Mouse (Mus musculus) cerebellum, adult 2 months (tissue): ENCODE results near the gene Map2k5. TPM values are rescaled to one million over a fixed set of nuclear protein-coding genes. Genes with fewer than 3 reads are reported as not detected.

Experiments used
- DNase-seq, 2 experiments: peaks; one replicate each; pipeline ENCODE4 v3.0.0; 2021
- H3K27ac ChIP-seq: fragments of 200-500 bp; 2 replicates; pipeline ENCODE4 v1.5.1; 2012; ENCODE audit warnings: low read length, control low read depth, inconsistent platforms; ENCODE audit not compliant: insufficient read depth
- H3K27me3 ChIP-seq: fragments of 200-500 bp; 2 replicates; pipeline ENCODE4 v1.6.1; 2012; ENCODE audit warnings: inconsistent platforms, mild to moderate bottlenecking, low read length, moderate library complexity; ENCODE audit not compliant: control insufficient read depth, insufficient read depth
- H3K4me1 ChIP-seq: fragments of 200-500 bp; 2 replicates; pipeline ENCODE4 v1.6.1; 2011; ENCODE audit warnings: low read length; ENCODE audit not compliant: control insufficient read depth, insufficient read depth
- H3K4me3 ChIP-seq: fragments of 200-500 bp; replicated peaks from 2 replicates; pipeline ENCODE3; 2011; ENCODE audit warnings: mild to moderate bottlenecking, low read depth, low read length, control low read depth; ENCODE audit not compliant: insufficient read depth
- CTCF ChIP-seq: fragments of 200-500 bp; IDR thresholded peaks from 2 replicates; pipeline ENCODE4 v1.5.1; 2011; ENCODE audit warnings: low read depth, mild to moderate bottlenecking, control low read depth, low read length, moderate library complexity, borderline replicate concordance; ENCODE audit not compliant: insufficient read depth
- POLR2A ChIP-seq: fragments of 200-500 bp; IDR thresholded peaks from 2 replicates; pipeline ENCODE4 v1.6.1; 2011; ENCODE audit warnings: low read length, control low read depth, borderline replicate concordance; ENCODE audit not compliant: insufficient read depth
- WGBS: fragments of 180-500 bp; shearing (Covaris S2); methylation state at CpG from one replicate; pipeline ENCODE4 v1.1.7; 2018; 5-methylcytosine and 5-hydroxymethylcytosine counted together
- polyA plus RNA-seq: library from polyadenylated mRNA; depleted of rRNA; stranded (reverse); fragments of >200 nt; gene quantifications from 2 replicates; pipeline ENCODE4 v1.2.3, GENCODE M21; 2012

Map2k5 gene
- polyA plus RNA-seq, 1 experiment: 36.2 TPM

- no peak for TF ChIP-seq POLR2A
- no peak for TF ChIP-seq CTCF
- WGBS: 56% methylated on average over 5 of the region's 5 CpGs
- DNase-seq: peak in 1 of 2 experiments; percentile 2
These were observed 68.7 kb downstream of the Map2k5 start for GRCm38 (mm10) chr9:63309008-63309407.

GRCm38 (mm10) chr9:63308441-63308840 is 69.3 kb downstream of the Map2k5 start:
- peak; percentile 14 to 32 for DNase-seq
- H3K4me1 ChIP-seq: no peaks in the 10 kb centered on the region
- no peaks in the 10 kb centered on the region for H3K27me3 ChIP-seq
- no peak overlapping the region for H3K4me3 ChIP-seq
- TF ChIP-seq POLR2A (no peak), CTCF (no peak)
- H3K27ac ChIP-seq: no peak overlapping the region
- 21% methylated on average over 4 of the region's 4 CpGs for WGBS

More at GRCm38 (mm10) chr9:63309008-63309407, 68.7 kb downstream of the Map2k5 start:
- Histone ChIP-seq H3K27me3 (no peaks in the 10 kb centered on the region), H3K27ac (no peak overlapping the region), H3K4me3 (no peak overlapping the region), H3K4me1 (peaks cover under 1% of the 10 kb centered on the region; the same call in 1 of the 2 replicates)

- DNase-seq: peak; percentile 21 to 32
- H3K27ac ChIP-seq: no peak overlapping the region
- no peaks in the 10 kb centered on the region for H3K27me3 ChIP-seq
- no peak overlapping the region for H3K4me3 ChIP-seq
- 51% methylated on average over 4 of the region's 4 CpGs for WGBS
- no peaks in the 10 kb centered on the region for H3K4me1 ChIP-seq
- no peak for TF ChIP-seq CTCF
- no peak for TF ChIP-seq POLR2A
These were observed 75.2 kb downstream of the Map2k5 start for GRCm38 (mm10) chr9:63302511-63302910.

GRCm38 (mm10) chr9:63298656-63299055 is 79.0 kb downstream of the Map2k5 start:
- no peak overlapping the region for H3K4me3 ChIP-seq
- TF ChIP-seq CTCF (no peak), POLR2A (no peak)
- no peak overlapping the region for H3K27ac ChIP-seq
- peaks cover 6% of the 10 kb centered on the region for H3K4me1 ChIP-seq
- H3K27me3 ChIP-seq: no peaks in the 10 kb centered on the region
- 84% methylated on average over 3 of the region's 3 CpGs for WGBS
- peak; percentile 20 to 35 for DNase-seq

- DNase-seq: peak; percentile 69 to 81
- Histone ChIP-seq H3K27me3 (no peaks in the 10 kb centered on the region), H3K4me3 (peak overlapping the region; percentile 51), H3K27ac (peak overlapping the region; percentile 57), H3K4me1 (peaks cover 6% of the 10 kb centered on the region)
- TF ChIP-seq CTCF: no peak
- peak; percentile 34; the same call in 1 of the 2 replicates for TF ChIP-seq POLR2A
- WGBS: 12% methylated on average over 7 of the region's 7 CpGs
These were observed 82.1 kb downstream of the Map2k5 start for GRCm38 (mm10) chr9:63295551-63295958.

GRCm38 (mm10) chr9:63294846-63295245 is 82.9 kb downstream of the Map2k5 start:
- Histone ChIP-seq H3K4me3 (no peak overlapping the region), H3K27me3 (no peaks in the 10 kb centered on the region), H3K27ac (no peak overlapping the region), H3K4me1 (peaks cover 6% of the 10 kb centered on the region)
- 95% methylated on average over 6 of the region's 6 CpGs for WGBS
- no peak for TF ChIP-seq POLR2A
- TF ChIP-seq CTCF: no peak
- DNase-seq: peak in 1 of 2 experiments; percentile 20

GRCm38 (mm10) chr9:63293781-63294480 is 83.8 kb downstream of the Map2k5 start:
- Histone ChIP-seq H3K27me3 (no peaks in the 10 kb centered on the region), H3K27ac (no peak overlapping the region), H3K4me1 (peaks cover 6% of the 10 kb centered on the region), H3K4me3 (no peak overlapping the region)
- no peak for TF ChIP-seq CTCF
- no peak for TF ChIP-seq POLR2A
- WGBS: 83% methylated on average over 13 of the region's 13 CpGs
- no peak for DNase-seq

GRCm38 (mm10) chr9:63288676-63289075 is 89.0 kb downstream of the Map2k5 start:
- TF ChIP-seq CTCF (no peak), POLR2A (no peak)
- Histone ChIP-seq H3K27ac (no peak overlapping the region), H3K27me3 (no peaks in the 10 kb centered on the region), H3K4me1 (no peaks in the 10 kb centered on the region), H3K4me3 (no peak overlapping the region)
- DNase-seq: no peak
- WGBS: 81% methylated on average over 4 of the region's 4 CpGs
